Mouse (Mus musculus): ENCODE data around the gene Gramd1b. TPM values are rescaled to one million over a fixed set of nuclear protein-coding genes. Genes with fewer than 3 reads are reported as not detected.

Gene Gramd1b
- 10 to 100 TPM; 15.9 to 30.2 TPM for total RNA-seq (2021)
- long read RNA-seq, experiment 1, partial matches to known transcripts, result 4 of 9 reads
- long read RNA-seq, experiment 1, other reads (novel, unspliced or antisense), result 5 of 9 reads
- long read RNA-seq, experiment 2, full-length matches to known transcripts, result 2 of 7 reads
- long read RNA-seq, experiment 2, partial matches to known transcripts, result 1 of 7 reads
- long read RNA-seq, experiment 2, other reads (novel, unspliced or antisense), result 4 of 7 reads

DNA sequence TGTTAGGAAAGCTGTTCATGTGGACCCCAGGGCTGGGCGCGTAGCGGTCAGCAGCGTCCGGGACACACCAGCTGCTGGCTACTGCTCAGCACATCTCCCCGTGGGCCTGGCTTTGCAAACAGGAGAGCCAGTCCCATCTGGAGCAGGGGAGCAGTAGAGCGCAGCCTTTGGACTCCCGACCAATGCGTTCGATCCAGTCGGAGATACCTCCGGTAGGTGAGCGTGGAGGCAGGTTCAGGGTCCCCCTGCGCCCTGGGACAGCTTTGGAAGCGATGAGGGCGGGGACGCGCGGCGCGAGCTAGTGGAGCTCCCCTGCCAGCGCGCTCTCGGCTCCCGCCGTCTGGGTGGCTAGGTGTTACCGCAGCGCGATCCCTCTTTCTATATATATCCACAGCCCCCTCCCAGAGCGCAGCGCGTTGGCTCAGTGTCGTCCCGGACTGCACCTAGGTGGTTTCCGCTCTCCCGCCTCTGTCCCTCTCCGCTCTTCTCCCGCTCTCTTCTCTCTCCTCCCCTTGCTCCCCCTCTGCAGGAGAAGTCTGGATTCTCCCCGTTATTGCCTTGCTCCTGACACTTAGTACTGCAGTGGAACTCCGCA, at the start of gene Gramd1b:
Gene Gramd1b, minus strand, starts transcription at position 357 of the 595 bp plus-strand sequence.
- peak; percentile 20 for DNase-seq
- intact Hi-C loops (cut with DNase I; ENCODE audit: low total_unique reads), result no loop called here

GRCm38 (mm10) chr9:40578726-40579625, 47.8 kb upstream of the Gramd1b start:
- DNase-seq, result no peak
- intact Hi-C loops (cut with DNase I; ENCODE audit: low total_unique reads), result no loop called here

- no peak for DNase-seq
- intact Hi-C loops (cut with DNase I; ENCODE audit: low total_unique reads), result no loop called here
Observed at GRCm38 (mm10) chr9:40577132-40577531, 45.9 kb upstream of the Gramd1b start.

GRCm38 (mm10) chr9:40575053-40575985, 44.1 kb upstream of the Gramd1b start:
- no peak for DNase-seq
- intact Hi-C loops (cut with DNase I; ENCODE audit: low total_unique reads), result no loop called here

GRCm38 (mm10) chr9:40571280-40571679, 40.1 kb upstream of the Gramd1b start:
- no peak for DNase-seq
- intact Hi-C loops (cut with DNase I; ENCODE audit: low total_unique reads), result no loop called here

GRCm38 (mm10) chr9:40568070-40568469, 36.9 kb upstream of the Gramd1b start:
- no peak for DNase-seq
- intact Hi-C loops (cut with DNase I; ENCODE audit: low total_unique reads), result no loop called here

- DNase-seq, result no peak
Observed at GRCm38 (mm10) chr9:40563750-40564149, 32.6 kb upstream of the Gramd1b start.

DNA sequence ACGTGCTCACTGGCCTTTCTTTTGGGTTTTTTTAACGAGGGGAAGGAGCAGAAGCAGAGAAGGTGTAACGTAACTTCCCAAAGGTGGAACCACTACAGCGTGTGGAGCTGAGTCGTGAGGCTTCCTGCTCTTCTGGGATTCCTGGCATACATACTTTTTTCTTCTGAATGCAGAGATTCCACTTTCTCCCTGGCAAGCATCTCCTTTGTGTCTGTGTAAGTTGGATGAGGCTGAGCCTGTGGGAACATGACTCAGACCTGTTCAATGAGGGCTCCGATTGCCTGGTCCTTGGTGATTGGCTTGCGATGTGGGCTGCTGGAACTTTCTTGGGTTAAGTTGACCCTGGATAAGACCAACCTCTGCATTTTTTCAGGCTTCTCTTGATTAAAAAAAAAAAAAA, 28.5 kb upstream of the Gramd1b start:
- DNase-seq, result no peak
- intact Hi-C loops (cut with DNase I; ENCODE audit: low total_unique reads), result no loop called here

More at GRCm38 (mm10) chr9:40563750-40564149, 32.6 kb upstream of the Gramd1b start:
- intact Hi-C loops (cut with DNase I; ENCODE audit: low total_unique reads), result no loop called here

- intact Hi-C loops (cut with DNase I; ENCODE audit: low total_unique reads), result no loop called here
- DNase-seq, result no peak
Observed at GRCm38 (mm10) chr9:40557796-40558195, 26.6 kb upstream of the Gramd1b start.

GRCm38 (mm10) chr9:40556396-40556795, 25.2 kb upstream of the Gramd1b start:
- no peak for DNase-seq
- intact Hi-C loops (cut with DNase I; ENCODE audit: low total_unique reads), result no loop called here

DNA sequence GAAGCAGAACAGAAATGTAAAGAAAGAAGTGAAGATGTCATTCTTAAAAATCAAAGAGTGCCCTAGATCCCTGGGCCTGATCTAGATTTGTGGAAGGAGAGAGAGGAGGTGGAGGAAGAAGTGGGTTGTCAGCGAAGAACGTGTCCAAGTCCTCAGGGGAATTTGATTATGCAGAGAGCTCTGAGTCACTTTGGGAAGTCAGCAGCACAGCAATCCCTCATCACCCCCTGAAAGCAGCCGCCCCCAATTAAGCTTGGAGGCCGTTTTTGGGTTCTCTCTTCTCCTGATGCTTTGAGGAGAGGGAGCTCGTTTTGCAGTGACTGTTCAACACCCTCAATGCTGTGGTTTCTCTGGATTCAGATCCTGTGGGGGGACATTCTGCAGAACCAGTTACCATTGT, 24.1 kb upstream of the Gramd1b start:
- intact Hi-C loops (cut with DNase I; ENCODE audit: low total_unique reads), result no loop called here
- no peak for DNase-seq

DNA sequence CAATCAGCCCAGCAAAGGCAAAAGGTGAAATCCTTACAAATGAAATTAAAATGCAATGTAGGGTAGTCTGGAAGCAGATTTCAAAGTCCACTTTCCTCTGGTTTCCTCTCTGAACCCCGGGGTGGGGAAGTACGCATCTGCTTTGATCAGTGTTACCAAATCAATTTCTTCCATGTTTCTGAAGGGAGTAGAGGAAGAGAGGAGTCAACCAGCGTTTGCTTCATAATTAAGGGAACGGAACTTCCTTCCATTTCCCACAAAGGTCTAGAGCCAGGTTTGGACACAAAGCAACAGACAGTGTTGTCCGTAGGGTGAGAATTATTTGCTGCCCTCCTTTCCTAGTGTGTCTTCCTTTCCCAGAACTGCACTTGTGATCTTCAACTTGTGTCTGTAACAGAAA, 16.7 kb upstream of the Gramd1b start:
- intact Hi-C loops (cut with DNase I; ENCODE audit: low total_unique reads), result no loop called here
- DNase-seq, result no peak

- intact Hi-C loops (cut with DNase I; ENCODE audit: low total_unique reads), result no loop called here
- no peak for DNase-seq
Observed at GRCm38 (mm10) chr9:40545193-40545592, 14.0 kb upstream of the Gramd1b start.

- no peak for DNase-seq
- intact Hi-C loops (cut with DNase I; ENCODE audit: low total_unique reads), result no loop called here
Observed at GRCm38 (mm10) chr9:40539588-40540140, 8.5 kb upstream of the Gramd1b start.

DNA sequence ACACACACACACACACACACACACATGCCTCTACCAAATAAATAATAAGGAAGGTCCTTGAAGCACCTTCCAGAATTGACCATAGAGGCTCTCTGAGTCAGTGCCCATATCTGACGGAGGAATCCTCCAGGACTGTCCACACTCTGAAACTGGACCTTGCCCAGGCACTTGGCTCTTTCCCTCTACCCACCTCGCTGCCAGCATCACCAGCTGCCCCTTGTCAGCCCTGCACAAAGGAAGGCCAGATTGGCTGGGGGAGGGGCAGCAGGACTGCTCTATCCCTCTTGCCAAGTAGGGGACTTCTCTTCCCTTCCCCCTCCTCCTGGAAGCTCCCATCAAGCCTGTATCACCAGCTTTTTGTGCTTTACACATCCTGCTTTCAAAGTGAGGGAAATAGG, 6.5 kb upstream of the Gramd1b start:
- intact Hi-C loops (cut with DNase I; ENCODE audit: low total_unique reads), result no loop called here
- peak; percentile 75 for DNase-seq

- intact Hi-C loops (cut with DNase I; ENCODE audit: low total_unique reads), result no loop called here
- no peak for DNase-seq
Observed at GRCm38 (mm10) chr9:40537044-40537707, 6.0 kb upstream of the Gramd1b start.

DNA sequence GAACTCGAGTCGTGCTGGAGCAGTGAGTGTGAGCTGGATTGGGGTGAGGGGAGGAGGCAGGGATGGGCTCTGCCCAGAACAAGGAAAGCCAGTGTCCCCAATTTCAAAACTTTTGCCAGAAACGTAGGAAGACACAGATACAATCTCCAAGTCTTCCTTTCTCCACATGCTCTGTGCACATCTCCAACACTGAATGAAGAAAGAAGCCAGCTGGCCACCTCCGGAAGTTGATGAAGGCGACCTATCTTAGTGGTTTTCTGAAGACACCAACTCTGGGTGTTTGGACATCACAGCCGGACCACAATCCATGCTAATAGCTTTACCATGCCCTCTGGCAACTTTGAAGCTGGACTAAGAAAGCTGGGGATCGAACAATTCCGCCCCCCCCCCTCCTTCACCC, 647 bp downstream of the Gramd1b start:
- intact Hi-C loops (cut with DNase I; ENCODE audit: low total_unique reads), result no loop called here
- no peak for DNase-seq

DNA sequence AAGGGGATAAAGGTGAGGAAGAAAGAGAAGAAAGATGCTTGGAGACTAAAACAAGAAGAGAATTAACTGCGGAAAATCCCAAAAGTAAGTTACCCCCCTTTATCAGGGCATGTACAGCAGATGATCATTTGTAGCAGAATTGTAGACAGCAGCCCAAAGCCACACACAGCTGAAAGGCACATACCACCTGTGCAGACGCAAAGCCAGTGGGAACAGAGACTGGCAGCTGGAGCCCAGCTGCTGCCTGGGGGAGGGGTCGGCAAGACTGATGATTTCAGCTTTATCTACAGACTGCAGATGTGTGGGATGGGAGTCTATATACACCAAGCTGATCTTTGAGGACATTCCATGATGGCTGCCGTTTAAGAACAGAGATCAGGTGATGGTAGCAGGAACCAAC, 2.5 kb downstream of the Gramd1b start:
- intact Hi-C loops (cut with DNase I; ENCODE audit: low total_unique reads), result no loop called here
- DNase-seq, result no peak

GRCm38 (mm10) chr9:40526928-40527327, 4.3 kb downstream of the Gramd1b start:
- intact Hi-C loops (cut with DNase I; ENCODE audit: low total_unique reads), result no loop called here
- DNase-seq, result no peak

All from gastrocnemius, postnatal 14 days (tissue).